Mouse (Mus musculus): ENCODE results near the gene Olfr1258. TPM values are rescaled to one million over a fixed set of nuclear protein-coding genes. Genes with fewer than 3 reads are reported as not detected.
"Not testable (repeated sequence)": the region's sequence is repeated elsewhere in the genome, so short reads cannot be mapped to it uniquely, and the experiment has no call there.

Olfr1258 gene
- not detected in 2 replicates for polyA plus RNA-seq (2012; rRNA removed)

DNA sequence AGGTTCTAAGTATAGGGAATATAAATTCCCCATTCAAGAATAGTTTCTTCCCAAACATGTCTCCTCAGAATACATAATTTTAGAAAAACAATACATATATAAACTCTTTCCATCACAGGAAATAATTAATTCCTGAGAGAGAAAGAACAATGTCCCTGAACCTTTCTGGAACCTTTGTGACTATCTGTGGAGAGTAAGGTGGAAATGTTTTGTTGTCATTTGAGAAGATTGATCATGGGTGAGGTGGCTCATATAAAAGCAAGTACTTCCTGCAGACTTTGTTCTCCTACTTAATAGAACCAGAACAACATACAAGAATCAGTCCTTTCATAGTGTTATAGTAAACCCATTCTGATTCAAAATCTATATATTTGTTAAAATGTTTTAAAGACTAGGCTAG, at the start of gene Olfr1258:
Olfr1258 (plus strand) TSS at position 301 of the 400 bp plus-strand sequence.
- TF ChIP-seq POLR2A (IDR thresholded peaks at IDR 0.05; ENCODE audit: borderline replicate concordance, extremely low read depth, insufficient read depth, insufficient read length, poor library complexity, severe bottlenecking) (no peak), CTCF (IDR thresholded peaks at IDR 0.05; ENCODE audit: borderline replicate concordance, extremely low read depth, insufficient read depth, insufficient read length) (no peak)
- no peak for DNase-seq (ENCODE audit: low read depth)

DNA sequence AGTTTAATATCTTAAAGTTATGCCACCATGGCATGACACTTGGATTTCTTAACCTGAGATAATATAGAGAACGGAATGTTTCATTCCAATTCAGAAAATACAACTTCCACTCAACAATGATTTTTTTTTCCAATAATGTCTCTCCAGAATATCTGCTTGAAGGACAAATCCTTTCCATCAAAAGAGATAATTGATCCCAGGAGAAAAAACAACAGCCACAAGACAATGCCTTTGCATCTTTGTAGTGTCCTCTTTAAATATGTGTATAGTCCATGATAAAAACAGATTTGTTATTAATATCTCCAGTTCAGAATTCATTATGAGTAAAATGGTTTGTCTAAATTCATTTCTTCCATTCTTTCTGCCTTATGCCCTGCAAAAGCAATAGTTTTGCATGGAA, 49.0 kb upstream of the Olfr1258 start, which contains the start of gene Olfr1257:
Olfr1257 (plus strand) TSS at position 301 of the 400 bp plus-strand sequence.
- TF ChIP-seq CTCF (IDR thresholded peaks at IDR 0.05; ENCODE audit: borderline replicate concordance, extremely low read depth, insufficient read depth, insufficient read length) = no peak
- no peak for TF ChIP-seq POLR2A (IDR thresholded peaks at IDR 0.05; ENCODE audit: borderline replicate concordance, extremely low read depth, insufficient read depth, insufficient read length, poor library complexity, severe bottlenecking)
- DNase-seq (ENCODE audit: low read depth) = no peak

GRCm38 (mm10) chr2:89912616-89913015, 14.5 kb upstream of the Olfr1258 start:
- DNase-seq (ENCODE audit: low read depth) = not testable (repeated sequence)

- DNase-seq (ENCODE audit: low read depth) = no peak
Measured at GRCm38 (mm10) chr2:89948564-89948963, 21.5 kb downstream of the Olfr1258 start, which contains the start of gene Olfr1259. Olfr1259 (minus strand) TSS chr2:89948664.

DNA sequence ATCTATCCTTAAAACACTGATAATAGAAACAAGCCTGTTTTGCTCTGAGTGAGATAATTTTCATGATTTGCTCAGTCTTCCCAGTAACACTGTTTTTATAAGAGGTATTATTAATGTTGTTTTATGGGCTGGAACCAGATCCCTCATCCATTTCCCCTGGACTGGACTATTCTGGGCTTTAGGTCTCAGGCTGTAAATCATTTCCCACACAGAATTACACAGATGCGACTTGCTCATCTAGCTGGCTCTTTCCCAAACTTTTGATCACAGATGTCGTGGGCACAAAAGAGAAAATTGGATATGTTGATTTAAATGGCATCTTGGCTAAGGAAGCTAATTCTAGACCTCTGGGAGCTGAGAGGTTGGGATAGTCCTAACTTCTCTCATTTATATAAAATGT, 47.1 kb downstream of the Olfr1258 start, which contains the start of gene Olfr1260:
Olfr1260 (plus strand) TSS at position 157 of the 400 bp plus-strand sequence.
- DNase-seq (ENCODE audit: low read depth) = peak; percentile 29

More at GRCm38 (mm10) chr2:89948564-89948963, 21.5 kb downstream of the Olfr1258 start, which contains the start of gene Olfr1259:
- TF ChIP-seq POLR2A (IDR thresholded peaks at IDR 0.05; ENCODE audit: borderline replicate concordance, extremely low read depth, insufficient read depth, insufficient read length, poor library complexity, severe bottlenecking) (no peak), CTCF (IDR thresholded peaks at IDR 0.05; ENCODE audit: borderline replicate concordance, extremely low read depth, insufficient read depth, insufficient read length) (no peak)

GRCm38 (mm10) chr2:89977709-89978108, 50.6 kb downstream of the Olfr1258 start:
- DNase-seq (ENCODE audit: low read depth) = no peak
- TF ChIP-seq CTCF (IDR thresholded peaks at IDR 0.05; ENCODE audit: borderline replicate concordance, extremely low read depth, insufficient read depth, insufficient read length) (no peak), POLR2A (IDR thresholded peaks at IDR 0.05; ENCODE audit: borderline replicate concordance, extremely low read depth, insufficient read depth, insufficient read length, poor library complexity, severe bottlenecking) (no peak)

More for the DNA sequence above, 47.1 kb downstream of the Olfr1258 start, which contains the start of gene Olfr1260:
- TF ChIP-seq POLR2A (IDR thresholded peaks at IDR 0.05; ENCODE audit: borderline replicate concordance, extremely low read depth, insufficient read depth, insufficient read length, poor library complexity, severe bottlenecking) (no peak), CTCF (IDR thresholded peaks at IDR 0.05; ENCODE audit: borderline replicate concordance, extremely low read depth, insufficient read depth, insufficient read length) (no peak)

Other genes starting within 250 kb of the Olfr1258 start
- gene Olfr1252, start 202.3 kb upstream of the Olfr1258 start, polyA plus RNA-seq (2012; rRNA removed) = not detected in 2 replicates
- gene Olfr1253, start 170.2 kb upstream of the Olfr1258 start, polyA plus RNA-seq (2012; rRNA removed) = not detected in 2 replicates
- not detected in 2 replicates for gene Olfr1254, start 133.7 kb upstream of the Olfr1258 start, polyA plus RNA-seq (2012; rRNA removed)
- gene Olfr1255, start 115.3 kb upstream of the Olfr1258 start, polyA plus RNA-seq (2012; rRNA removed) = not detected in 2 replicates
- gene Olfr1256, start 85.8 kb upstream of the Olfr1258 start, polyA plus RNA-seq (2012; rRNA removed) = not detected in 2 replicates
- 0.07 and 0.13 TPM in 2 replicates for gene Olfr48, start 79.1 kb upstream of the Olfr1258 start, polyA plus RNA-seq (2012; rRNA removed)
- not detected in 2 replicates for gene Olfr1257, start 48.9 kb upstream of the Olfr1258 start, polyA plus RNA-seq (2012; rRNA removed)
- gene Olfr1259, start 21.4 kb downstream of the Olfr1258 start, polyA plus RNA-seq (2012; rRNA removed) = not detected in 2 replicates
- gene Olfr1260, start 47.0 kb downstream of the Olfr1258 start, polyA plus RNA-seq (2012; rRNA removed) = not detected in 2 replicates
- gene Olfr1261, start 63.9 kb downstream of the Olfr1258 start, polyA plus RNA-seq (2012; rRNA removed) = not detected in 2 replicates
- not detected in 2 replicates for gene Olfr1262, start 72.8 kb downstream of the Olfr1258 start, polyA plus RNA-seq (2012; rRNA removed)
- gene Olfr1263, start 84.8 kb downstream of the Olfr1258 start, polyA plus RNA-seq (2012; rRNA removed) = not detected in 2 replicates
- not detected in 2 replicates for gene Olfr1264, start 98.3 kb downstream of the Olfr1258 start, polyA plus RNA-seq (2012; rRNA removed)
- gene Olfr1265, start 108.0 kb downstream of the Olfr1258 start, polyA plus RNA-seq (2012; rRNA removed) = not detected in 2 replicates
- not detected in 2 replicates for gene Olfr140, start 136.3 kb downstream of the Olfr1258 start, polyA plus RNA-seq (2012; rRNA removed)
- gene Olfr1269, start 194.1 kb downstream of the Olfr1258 start, polyA plus RNA-seq (2012; rRNA removed) = not detected in 2 replicates
- gene Olfr32, start 215.0 kb downstream of the Olfr1258 start, polyA plus RNA-seq (2012; rRNA removed) = not detected in 2 replicates
- not detected in 2 replicates for gene Olfr1270, start 225.8 kb downstream of the Olfr1258 start, polyA plus RNA-seq (2012; rRNA removed)

Data from brain, embryonic 14.5 days (tissue).